Mouse (Mus musculus): ENCODE measurements around the gene Ttc30a2.

- TF ChIP-seq GATA1 (IDR thresholded peaks at IDR 0.05; ENCODE audit: borderline replicate concordance, low read length) (no peak), FLI1 (IDR thresholded peaks at IDR 0.05; ENCODE audit: low read length) (no peak)
Measured at GRCm38 (mm10) chr2:75964972-75965371, 13.0 kb downstream of the Ttc30a2 start.
